Mouse (Mus musculus): ENCODE measurements around the gene Pde2a. TPM values are rescaled to one million over a fixed set of nuclear protein-coding genes. Genes with fewer than 3 reads are reported as not detected.
A peak's percentile ranks its signal among the peaks of the same experiment; 100 is the strongest.

Pde2a gene
- total RNA-seq (2021), result 132 and 141 TPM in 2 replicates
- long read RNA-seq, experiment 1, partial matches to known transcripts, result 139 of 150 reads
- long read RNA-seq, experiment 1, other reads (novel, unspliced or antisense), result 11 of 150 reads
- long read RNA-seq, experiment 2, partial matches to known transcripts, result 164 of 173 reads
- long read RNA-seq, experiment 2, other reads (novel, unspliced or antisense), result 8 of 173 reads

DNA sequence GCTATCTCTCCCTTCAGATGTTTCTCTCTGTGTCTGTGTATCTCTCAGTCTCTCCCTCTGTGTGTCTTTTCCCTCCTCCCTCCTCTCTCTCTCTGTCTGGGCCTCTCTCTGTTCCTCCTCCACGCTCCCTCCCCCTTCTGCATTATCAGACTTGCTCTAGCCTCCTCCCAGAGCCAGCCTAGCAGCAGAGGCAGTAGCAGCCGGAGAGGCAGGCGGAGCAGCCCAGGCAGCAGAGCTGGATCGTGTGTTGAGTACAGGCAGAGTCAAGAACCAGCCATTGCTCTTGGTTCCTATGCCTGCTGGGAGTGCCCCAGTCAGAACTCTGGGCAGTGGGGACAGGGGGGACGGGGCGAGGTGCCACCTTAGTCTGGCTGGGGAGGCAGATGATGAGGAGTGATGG, at the start of gene Pde2a:
TSS of gene Pde2a (plus strand) at position 163 of the 400 bp plus-strand sequence.
- DNase-seq, result no peak

- no peak for DNase-seq
Measured at GRCm38 (mm10) chr7:101373082-101373481, 48.4 kb upstream of the Pde2a start.

GRCm38 (mm10) chr7:101374155-101374554, 47.3 kb upstream of the Pde2a start:
- DNase-seq, result peak; percentile 44

DNA sequence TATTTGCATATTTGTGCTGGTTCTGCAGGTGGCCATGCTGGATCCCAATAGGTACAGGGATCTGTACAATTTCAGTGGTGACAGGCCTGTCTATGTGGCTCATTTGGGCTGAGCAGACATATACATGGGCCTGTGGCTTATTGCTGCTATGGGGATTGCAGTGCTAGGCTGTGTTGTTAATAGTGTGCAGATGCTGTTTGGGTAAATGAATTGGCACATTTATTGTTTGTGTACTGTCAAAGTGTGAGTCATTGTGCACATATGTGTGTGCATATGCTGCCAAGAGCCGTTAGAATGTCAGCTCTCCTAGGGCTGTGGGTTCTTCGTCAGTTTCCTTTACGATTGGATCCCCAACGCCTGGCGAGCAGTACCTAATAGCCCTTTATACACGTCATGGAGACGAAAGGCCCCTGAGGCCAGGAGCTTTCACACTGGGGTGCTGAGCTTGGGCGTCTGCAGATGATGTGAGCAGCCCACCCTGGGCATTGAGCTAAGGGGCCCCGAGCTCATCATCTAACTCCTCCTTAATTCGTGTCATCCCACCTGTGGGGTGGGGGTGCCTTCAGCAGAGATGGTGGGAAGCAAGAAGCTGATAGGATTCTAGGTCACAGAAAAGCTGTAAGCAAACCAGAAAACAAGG, 44.7 kb upstream of the Pde2a start:
- DNase-seq, result no peak

DNA sequence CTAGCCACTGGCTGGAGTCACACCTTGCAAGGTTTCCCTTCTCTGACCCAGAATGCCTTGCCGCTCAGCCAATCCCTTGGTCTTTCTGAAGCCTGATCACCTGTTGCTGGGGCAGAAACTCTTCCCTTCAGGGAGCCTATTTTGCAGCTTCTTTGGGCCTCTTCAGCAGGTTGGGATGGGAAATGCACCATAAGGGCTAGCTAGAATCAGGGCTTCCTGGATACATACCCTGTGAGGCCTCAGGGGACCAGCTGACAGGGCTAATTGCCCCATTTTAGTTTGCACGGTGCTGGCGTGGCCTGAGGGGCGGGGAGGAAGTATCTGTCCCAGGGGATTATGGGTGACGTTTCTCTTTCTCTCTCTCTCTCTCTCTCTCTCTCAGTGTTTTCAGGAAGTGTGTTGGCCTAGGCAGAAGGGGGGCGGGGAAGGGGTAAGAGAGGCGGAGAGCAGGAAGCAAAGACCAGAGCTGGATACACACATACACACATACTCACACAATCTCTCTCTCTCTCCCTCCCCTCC, 43.7 kb upstream of the Pde2a start:
- peak; percentile 85 for DNase-seq

DNA sequence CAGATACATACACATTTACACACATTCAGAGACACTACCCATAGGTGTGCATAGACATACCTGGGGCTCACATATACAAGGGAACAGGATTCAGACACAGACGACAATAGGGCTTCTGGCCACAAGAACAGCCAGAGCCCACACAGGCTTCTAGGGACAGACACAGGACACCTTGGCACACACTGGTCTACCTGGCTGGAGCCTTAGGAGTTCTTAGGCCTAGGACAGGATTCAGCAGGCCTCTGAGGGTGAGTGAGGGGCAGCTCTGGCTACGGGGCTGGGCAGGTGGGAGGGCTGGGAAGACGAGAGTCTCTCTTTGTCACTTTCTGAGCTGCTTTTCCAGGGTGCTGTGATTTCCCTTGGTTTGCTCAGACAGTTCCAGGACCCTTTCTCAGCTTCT, 43.2 kb upstream of the Pde2a start:
- no peak for DNase-seq

DNA sequence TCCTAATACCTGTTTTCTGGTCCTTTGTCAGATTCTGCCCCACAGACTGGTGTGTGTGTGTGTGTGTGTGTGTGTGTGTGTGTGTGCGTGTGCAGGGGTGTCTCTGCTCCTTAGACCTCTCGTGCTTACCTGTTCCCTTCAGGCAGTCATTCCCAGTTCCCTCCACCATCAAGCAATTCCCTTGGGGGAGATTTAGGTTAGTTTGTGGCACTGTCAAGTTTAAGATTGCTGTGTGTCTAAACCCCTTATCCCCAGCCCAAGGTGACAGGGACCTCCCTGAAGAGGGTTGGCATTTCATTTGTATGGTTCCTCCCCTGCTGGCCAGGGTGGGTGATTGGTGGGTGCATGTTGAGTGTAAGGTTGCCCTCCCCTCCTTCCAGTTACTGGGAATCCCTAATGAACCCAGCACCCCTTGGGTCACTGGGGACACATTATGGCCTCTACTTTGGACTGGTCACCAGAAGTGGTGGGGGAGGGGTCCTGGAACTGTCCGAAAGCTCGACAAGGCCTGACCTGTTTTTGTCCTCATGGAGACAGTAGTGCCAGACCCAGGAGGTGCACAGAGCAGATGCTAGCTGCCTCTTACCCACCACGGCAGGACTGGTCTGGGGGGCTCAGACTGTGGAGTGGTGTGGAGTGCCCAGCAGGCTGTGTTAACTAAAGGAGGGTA, 42.6 kb upstream of the Pde2a start:
- DNase-seq, result peak; percentile 50

- no peak for DNase-seq
Measured at GRCm38 (mm10) chr7:101379732-101380131, 41.8 kb upstream of the Pde2a start.

- peak; percentile 37 for DNase-seq
Measured at GRCm38 (mm10) chr7:101381512-101381911, 40.0 kb upstream of the Pde2a start.

DNA sequence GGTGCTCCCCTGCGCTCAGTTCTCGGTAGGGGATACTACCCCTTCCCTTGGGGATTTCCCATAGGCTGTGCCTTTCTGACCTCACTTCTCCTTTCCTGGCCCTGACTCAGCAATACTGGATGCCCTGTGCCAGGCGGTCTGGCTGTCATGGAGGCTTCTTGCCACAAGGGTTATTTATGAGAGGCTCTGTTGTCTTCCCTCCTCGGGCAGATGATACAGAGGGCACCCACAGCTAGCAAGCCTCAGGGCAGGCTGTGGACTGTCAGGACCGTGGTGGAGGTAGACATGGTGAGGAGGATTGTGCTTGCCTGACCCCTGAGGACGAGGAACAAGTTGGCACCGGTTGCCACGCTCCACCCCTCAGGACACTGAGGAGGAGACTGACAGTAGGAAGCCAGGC, 39.1 kb upstream of the Pde2a start:
- peak; percentile 66 for DNase-seq

DNA sequence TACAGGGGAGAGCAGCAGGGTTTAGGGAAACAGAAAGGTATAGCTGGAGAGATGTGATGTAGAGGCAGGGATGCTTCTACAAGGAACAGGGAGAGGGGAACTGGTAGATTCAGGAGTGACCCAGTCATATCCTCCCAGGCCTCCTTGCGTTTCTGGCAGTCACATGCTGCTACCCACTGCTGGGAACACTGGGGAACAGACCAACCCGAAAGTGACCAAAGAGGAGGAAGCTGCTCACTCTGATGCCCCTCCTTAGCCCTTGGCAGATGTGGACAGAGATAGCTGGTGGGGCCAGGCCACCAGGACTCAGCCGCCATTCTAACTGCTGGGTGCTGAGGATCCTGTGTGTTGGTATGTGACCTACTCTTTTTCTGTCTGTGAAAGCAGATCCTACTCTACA, 37.7 kb upstream of the Pde2a start:
- DNase-seq, result no peak

GRCm38 (mm10) chr7:101384931-101385330, 36.6 kb upstream of the Pde2a start:
- DNase-seq, result peak; percentile 36

GRCm38 (mm10) chr7:101385331-101385733, 36.2 kb upstream of the Pde2a start:
- peak; percentile 42 for DNase-seq

GRCm38 (mm10) chr7:101385866-101386452, 35.5 kb upstream of the Pde2a start:
- DNase-seq, result no peak

GRCm38 (mm10) chr7:101389256-101389655, 32.2 kb upstream of the Pde2a start:
- no peak for DNase-seq

- no peak for DNase-seq
Measured at GRCm38 (mm10) chr7:101391909-101392479, 29.5 kb upstream of the Pde2a start.

- no peak for DNase-seq
Measured at GRCm38 (mm10) chr7:101393015-101393414, 28.5 kb upstream of the Pde2a start.

DNA sequence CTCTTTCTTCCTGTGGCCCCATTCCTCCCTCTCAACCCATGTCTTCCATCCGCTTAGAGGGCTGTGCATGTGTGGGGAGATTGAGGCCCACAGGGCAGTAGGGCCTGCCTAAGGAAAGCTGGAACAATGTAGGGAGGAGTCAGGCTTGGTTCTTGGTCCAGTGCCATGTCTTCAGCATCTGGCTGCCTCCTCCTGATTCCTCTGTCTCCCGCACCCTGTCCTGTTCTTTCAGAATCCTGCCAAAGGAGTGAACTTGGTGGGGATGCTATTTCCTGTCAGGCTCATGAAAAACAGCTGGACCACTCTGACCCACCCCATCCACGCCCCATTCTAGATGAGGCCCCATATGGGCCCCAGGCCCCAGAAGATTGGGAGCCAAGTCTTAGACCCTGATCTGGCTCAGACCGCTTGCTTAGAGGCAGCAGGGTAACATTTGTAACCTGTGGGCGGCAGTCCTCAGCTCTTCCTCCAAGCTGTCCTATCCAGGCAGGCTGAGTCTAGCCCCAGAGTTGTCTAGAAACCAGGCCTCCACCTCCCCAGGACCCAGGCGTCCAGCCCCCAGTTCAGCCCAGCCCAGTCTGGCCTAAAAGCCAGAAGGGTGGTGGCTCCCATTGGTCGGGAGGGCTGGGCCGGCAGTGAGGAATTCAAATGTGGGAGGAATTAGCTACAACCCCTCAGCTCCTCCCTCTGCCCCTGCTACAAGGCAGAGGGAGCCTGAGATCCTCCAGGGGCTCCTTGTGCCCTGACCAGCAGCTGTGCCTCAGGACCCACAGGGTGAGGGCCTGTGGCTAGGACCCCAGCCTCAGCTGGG, 27.6 kb upstream of the Pde2a start:
- DNase-seq, result peak; percentile 44

- DNase-seq, result no peak
Measured at GRCm38 (mm10) chr7:101394569-101394968, 26.9 kb upstream of the Pde2a start.

DNA sequence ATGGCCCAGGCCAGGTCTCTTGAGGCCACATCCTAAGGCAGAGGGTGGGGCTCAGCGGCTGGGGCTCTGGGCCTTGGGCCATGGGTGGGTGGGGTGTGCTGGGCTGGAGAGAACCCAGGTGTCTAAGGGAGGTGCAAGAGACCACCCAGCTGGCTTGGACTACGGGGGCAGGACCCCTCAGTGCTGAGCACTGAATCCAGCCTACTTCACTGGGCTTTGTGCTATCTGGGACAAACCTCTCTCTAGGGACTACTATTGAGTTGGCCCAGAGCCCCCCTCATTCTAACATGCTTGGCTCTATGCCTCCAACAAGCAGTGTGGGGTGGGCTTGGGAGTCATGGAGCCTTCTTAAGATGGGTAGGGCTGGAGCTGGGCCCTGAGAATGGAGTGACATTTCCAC, 26.0 kb upstream of the Pde2a start:
- no peak for DNase-seq

DNA sequence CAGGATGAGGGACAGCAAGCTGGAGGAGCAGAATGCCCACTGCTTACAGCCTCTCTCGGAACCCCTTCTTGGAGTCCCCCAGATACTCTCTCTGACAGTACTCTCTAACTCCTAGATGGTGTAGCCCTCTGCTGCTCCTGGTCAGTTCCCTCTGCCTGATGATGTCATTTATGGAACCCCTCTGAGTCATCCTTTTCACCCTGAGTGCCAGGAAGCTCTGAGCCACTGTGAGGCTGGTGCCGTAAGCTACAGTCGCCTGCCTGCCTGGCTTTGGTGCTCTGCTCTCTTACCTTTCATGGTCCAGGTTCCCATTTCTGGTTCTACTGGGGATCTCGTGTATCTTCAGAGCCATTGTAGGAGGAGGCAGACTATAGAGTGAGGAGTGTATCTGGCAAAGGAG, 24.3 kb upstream of the Pde2a start:
- peak; percentile 46 for DNase-seq

DNA sequence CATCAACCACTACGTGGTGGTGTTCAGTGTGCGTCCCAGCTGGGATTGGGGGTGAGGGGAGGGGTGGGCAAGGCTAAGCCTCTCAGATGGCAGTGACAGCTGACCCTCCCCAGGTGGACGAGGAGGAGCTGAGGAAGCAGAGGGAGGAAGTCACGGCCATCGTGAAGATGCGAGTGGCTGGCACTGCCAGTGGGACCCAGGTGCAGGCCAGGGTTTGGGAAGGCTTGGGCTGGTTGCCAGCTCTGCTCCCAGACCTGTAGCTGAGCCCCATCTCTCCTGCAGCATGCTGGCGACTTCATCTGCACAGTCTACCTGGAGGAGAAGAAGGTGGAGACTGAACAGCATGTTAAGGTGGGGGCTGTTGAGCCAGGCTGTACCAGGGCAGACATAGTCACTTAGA, 20.0 kb upstream of the Pde2a start:
- DNase-seq, result no peak
